Mouse (Mus musculus): ENCODE measurements around the gene Dnajb4. TPM values are rescaled to one million over a fixed set of nuclear protein-coding genes. Genes with fewer than 3 reads are reported as not detected.

Gene Dnajb4
- polyA plus RNA-seq, 1 experiment from 2014 or later: 53.0 TPM

Other genes with a start within 250 kb of the Dnajb4 start
- 1.3 and 4.5 TPM in 2 replicates for gene Gipc2, start 44.1 kb downstream of the Dnajb4 start, polyA plus RNA-seq (2016; fragmentation: Nextera tagmentation; extraction: Ambion mirVana)
- 142 and 146 TPM in 2 replicates for gene Fubp1, start 120 bp upstream of the Dnajb4 start, polyA plus RNA-seq (2016; fragmentation: Nextera tagmentation; extraction: Ambion mirVana)
- gene Nexn, start 56.0 kb upstream of the Dnajb4 start, polyA plus RNA-seq (2016; fragmentation: Nextera tagmentation; extraction: Ambion mirVana): 226 and 246 TPM in 2 replicates
- 18.0 and 18.8 TPM in 2 replicates for gene Miga1, start 130.1 kb upstream of the Dnajb4 start, polyA plus RNA-seq (2016; fragmentation: Nextera tagmentation; extraction: Ambion mirVana)
- 37.7 and 38.1 TPM in 2 replicates for gene Usp33, start 136.2 kb upstream of the Dnajb4 start, polyA plus RNA-seq (2016; fragmentation: Nextera tagmentation; extraction: Ambion mirVana)
- 37.4 and 38.8 TPM in 2 replicates for gene Zzz3, start 185.2 kb upstream of the Dnajb4 start, polyA plus RNA-seq (2016; fragmentation: Nextera tagmentation; extraction: Ambion mirVana)

All from heart, embryonic 12.5 days (tissue).